Mouse (Mus musculus) neural tube, embryonic 15.5 days (tissue): Measurements from ENCODE around the gene Trappc3l. TPM values are rescaled to one million over a fixed set of nuclear protein-coding genes. Genes with fewer than 3 reads are reported as not detected.
A peak's percentile ranks its signal among the peaks of the same experiment; 100 is the strongest.
"Not testable (repeated sequence)": the region's sequence is repeated elsewhere in the genome, so short reads cannot be mapped to it uniquely, and the experiment has no call there.

Experiments
- ATAC-seq: fragments of 200-750 bp; cut with Nextera tagmentation; 2 replicates; pipeline ENCODE4 v1.8.0; 2017; ENCODE audit warnings: mild to moderate bottlenecking, moderate TSS enrichment, moderate library complexity; ENCODE audit not compliant: low FRiP score
- H3K27ac ChIP-seq: fragments of 300-500 bp; sonication (generic); replicated peaks from 2 replicates; pipeline ENCODE4 v1.5.1; 2015; ENCODE audit warnings: mild to moderate bottlenecking, inconsistent platforms
- H3K27me3 ChIP-seq: fragments of 300-500 bp; sonication (generic); replicated peaks from 2 replicates; pipeline ENCODE4 v1.6.1; 2015; ENCODE audit warnings: inconsistent platforms
- H3K36me3 ChIP-seq: fragments of 300-500 bp; sonication (generic); 2 replicates; pipeline ENCODE4 v1.6.1; 2015; ENCODE audit warnings: inconsistent platforms
- H3K4me1 ChIP-seq: fragments of 300-500 bp; sonication (generic); 2 replicates; pipeline ENCODE4 v1.6.1; 2015; ENCODE audit warnings: inconsistent platforms
- H3K4me2 ChIP-seq: fragments of 300-500 bp; sonication (generic); 2 replicates; pipeline ENCODE4 v1.6.1; 2015; ENCODE audit warnings: inconsistent platforms, mild to moderate bottlenecking, moderate library complexity
- H3K4me3 ChIP-seq: fragments of 300-500 bp; sonication (generic); replicated peaks from 2 replicates; pipeline ENCODE4 v1.5.1; 2015; ENCODE audit warnings: mild to moderate bottlenecking, inconsistent platforms
- H3K9ac ChIP-seq: fragments of 300-500 bp; sonication (generic); replicated peaks from 2 replicates; pipeline ENCODE4 v1.6.1; 2015; ENCODE audit warnings: mild to moderate bottlenecking, inconsistent platforms
- H3K9me3 ChIP-seq: fragments of 300-500 bp; sonication (generic); replicated peaks from 2 replicates; pipeline ENCODE4 v1.6.1; 2016; ENCODE audit warnings: inconsistent platforms
- WGBS: fragments of 180-500 bp; shearing (Covaris S2); methylation state at CpG from one replicate; pipeline ENCODE4 v1.1.7; 2015; ENCODE audit warnings: mixed read lengths; 5-methylcytosine and 5-hydroxymethylcytosine counted together
- polyA plus RNA-seq: library from polyadenylated mRNA; unstranded; fragments of >200 nt; fragmentation: Nextera tagmentation; extraction: Ambion mirVana; gene quantifications from 2 replicates; pipeline ENCODE4 v1.2.1, GENCODE M21; 2015

Gene Trappc3l
- polyA plus RNA-seq, result 0.42 and 0.91 TPM in 2 replicates

DNA sequence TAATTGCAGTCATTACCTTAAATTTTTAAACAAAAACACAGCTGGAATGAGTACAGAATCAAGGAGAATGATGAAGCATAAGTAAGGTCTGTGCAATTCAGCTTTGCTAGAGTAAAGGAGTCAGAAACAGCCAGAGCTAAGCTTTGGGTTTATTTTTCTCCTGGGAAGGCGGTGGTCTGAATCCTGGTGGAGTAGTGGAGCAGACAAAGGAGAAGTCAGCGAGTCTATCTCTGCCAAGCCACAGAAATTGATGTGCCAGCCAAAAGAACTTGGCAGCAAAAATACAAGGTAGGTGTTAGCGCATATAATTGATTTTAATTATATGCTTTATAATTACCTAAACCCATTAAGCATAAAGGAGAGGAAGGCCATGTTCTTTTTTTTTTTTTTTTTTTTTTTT lies at the start of gene Trappc3l:
Trappc3l (plus strand) TSS at position 197 of the 400 bp plus-strand sequence.
- 0 out of 2 replicates have a peak, but pooled peaks have one; percentile 14 for ATAC-seq
- Histone ChIP-seq H3K36me3 (no peaks in the 10 kb centered on the region), H3K9me3 (no peaks in the 10 kb centered on the region), H3K9ac (no peak within 1 kb of the TSS), H3K4me1 (peaks cover 7% of the 10 kb centered on the region; the same call in 1 of the 2 replicates), H3K4me3 (no peak within 1 kb of the TSS), H3K4me2 (peak within 1 kb of the TSS; percentile 37; the same call in 1 of the 2 replicates), H3K27ac (no peak within 1 kb of the TSS), H3K27me3 (no peaks in the 10 kb centered on the region)
- 53% methylated on average over 3 of the region's 3 CpGs for WGBS

DNA sequence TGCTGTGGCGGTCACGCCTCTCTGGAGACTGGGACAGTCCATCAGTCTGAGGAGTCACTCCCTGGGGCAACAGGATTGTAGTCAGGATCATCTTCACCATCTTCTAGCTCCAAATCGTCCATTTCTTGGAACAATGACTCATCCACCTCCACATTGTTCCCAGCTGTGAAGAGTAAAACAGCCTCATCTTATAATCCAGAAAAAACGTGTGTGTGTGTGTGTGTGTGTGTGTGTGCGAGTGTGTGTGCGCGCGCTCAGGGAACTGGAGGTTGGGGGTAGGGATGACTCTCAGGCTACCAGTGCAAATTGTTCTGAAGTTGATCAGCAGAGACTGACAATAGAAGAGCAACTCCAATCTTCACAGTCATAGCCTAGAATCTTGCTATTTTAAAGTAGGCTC lies 40.7 kb upstream of the Trappc3l start:
- not testable (repeated sequence) for H3K27me3 ChIP-seq, H3K27ac ChIP-seq, H3K9me3 ChIP-seq, H3K9ac ChIP-seq, H3K4me1 ChIP-seq, H3K4me2 ChIP-seq, H3K4me3 ChIP-seq, ATAC-seq
- H3K36me3 ChIP-seq, result peaks cover 79% of the 10 kb centered on the region
- 89% methylated on average over 6 of the region's 8 CpGs for WGBS

DNA sequence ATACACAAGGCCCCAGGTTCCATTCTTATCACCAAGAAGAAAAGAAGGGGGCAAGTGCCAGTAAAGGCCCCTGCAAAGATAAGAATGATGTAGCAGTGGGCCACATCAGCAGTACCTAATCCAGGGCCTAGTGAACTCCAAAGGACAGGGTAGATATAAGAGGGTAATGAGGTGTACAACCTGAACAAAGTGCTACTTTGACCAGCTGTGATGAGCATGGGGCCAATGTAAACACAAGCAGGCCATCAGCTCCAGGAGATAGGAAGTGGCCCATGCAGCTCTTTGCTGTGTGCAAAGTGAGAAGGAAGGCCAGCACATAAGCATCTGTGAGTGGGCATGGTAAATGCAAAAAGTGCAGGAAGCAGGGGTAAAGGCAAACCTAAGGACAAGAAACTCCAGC lies 39.0 kb upstream of the Trappc3l start:
- no peak overlapping the region for H3K4me2 ChIP-seq
- no peak overlapping the region for H3K27ac ChIP-seq
- no peak overlapping the region for H3K4me3 ChIP-seq
- no peaks in the 10 kb centered on the region for H3K4me1 ChIP-seq
- H3K36me3 ChIP-seq, result peaks cover 74% of the 10 kb centered on the region
- H3K9ac ChIP-seq, result no peak overlapping the region
- no peaks in the 10 kb centered on the region for H3K9me3 ChIP-seq
- ATAC-seq, result no peak
- no peaks in the 10 kb centered on the region for H3K27me3 ChIP-seq

- 94% methylated on average over 4 of the region's 4 CpGs for WGBS
- no peak overlapping the region for H3K9ac ChIP-seq
- H3K27ac ChIP-seq, result no peak overlapping the region
- H3K4me3 ChIP-seq, result no peak overlapping the region
- peaks cover 18% of the 10 kb centered on the region for H3K36me3 ChIP-seq
- no peak for ATAC-seq
- H3K4me2 ChIP-seq, result no peak overlapping the region
- H3K4me1 ChIP-seq, result peaks cover 9% of the 10 kb centered on the region; the same call in 1 of the 2 replicates
- no peaks in the 10 kb centered on the region for H3K9me3 ChIP-seq
- H3K27me3 ChIP-seq, result no peaks in the 10 kb centered on the region
These were observed 24.8 kb upstream of the Trappc3l start for GRCm38 (mm10) chr10:34012581-34012980.

- Histone ChIP-seq H3K36me3 (peaks cover 11% of the 10 kb centered on the region), H3K4me2 (no peak overlapping the region), H3K4me1 (peaks cover 15% of the 10 kb centered on the region), H3K9me3 (no peaks in the 10 kb centered on the region), H3K27me3 (no peaks in the 10 kb centered on the region), H3K4me3 (no peak overlapping the region), H3K9ac (no peak overlapping the region), H3K27ac (no peak overlapping the region)
- WGBS, result 93% methylated on average over 2 of the region's 2 CpGs
- no peak for ATAC-seq
These were observed 24.2 kb upstream of the Trappc3l start for GRCm38 (mm10) chr10:34013241-34013640.

GRCm38 (mm10) chr10:34018746-34019301 lies 18.6 kb upstream of the Trappc3l start:
- ATAC-seq, result peak; percentile 7; the same call in 1 of the 2 replicates
- H3K9ac ChIP-seq, result peak overlapping the region; percentile 85
- peak overlapping the region; percentile 93 for H3K27ac ChIP-seq
- H3K27me3 ChIP-seq, result no peaks in the 10 kb centered on the region
- H3K4me1 ChIP-seq, result peaks cover 21% of the 10 kb centered on the region
- under 1% methylated on average over 21 of the region's 21 CpGs for WGBS
- H3K9me3 ChIP-seq, result no peaks in the 10 kb centered on the region
- H3K36me3 ChIP-seq, result no peaks in the 10 kb centered on the region
- peak overlapping the region; percentile 85 for H3K4me3 ChIP-seq
- peak overlapping the region; percentile 66 for H3K4me2 ChIP-seq

DNA sequence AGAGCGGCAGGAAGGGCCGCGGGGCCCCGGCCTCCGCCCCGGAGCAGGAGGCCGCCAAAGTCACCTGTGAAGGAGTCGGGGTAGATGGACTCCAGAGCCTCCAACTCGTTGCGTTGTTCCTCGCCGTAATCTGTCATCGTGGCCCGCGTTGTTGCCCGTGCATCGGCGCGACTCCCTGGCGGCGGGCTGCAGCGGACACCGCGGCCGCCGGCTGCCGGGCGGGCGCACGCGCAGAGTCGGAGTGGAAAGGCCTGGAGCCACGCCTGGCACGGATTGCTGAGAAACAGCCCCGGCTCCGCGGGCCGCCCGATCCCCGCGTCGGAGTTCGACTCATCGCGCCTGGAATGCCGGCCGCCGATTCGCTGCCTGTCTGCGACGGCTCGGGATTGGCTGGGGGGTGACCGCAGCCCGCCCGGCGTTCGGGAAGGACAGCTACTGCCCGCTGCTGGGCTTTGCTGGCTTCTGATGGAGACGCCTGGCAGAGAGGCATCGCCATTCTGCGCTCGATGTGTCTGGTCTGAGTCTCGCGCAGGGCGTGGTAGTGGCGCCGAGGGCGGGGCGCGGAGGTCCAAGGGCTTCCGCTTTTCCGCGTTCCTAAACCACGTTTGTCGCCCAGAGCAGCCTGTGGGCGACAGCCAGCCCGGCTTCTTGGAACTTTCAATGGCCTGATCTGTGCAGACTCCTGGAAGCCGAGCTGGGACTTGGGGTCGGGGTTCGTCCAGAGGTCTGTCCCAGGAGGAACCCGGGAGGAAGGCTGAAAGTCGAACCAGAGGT lies 17.9 kb upstream of the Trappc3l start, which contains the start of gene Rwdd1:
Rwdd1 (minus strand) TSS at position 323 of the 774 bp plus-strand sequence.
- peak; percentile 100 for ATAC-seq
- under 1% methylated on average over 82 of the region's 82 CpGs for WGBS

GRCm38 (mm10) chr10:34030322-34030721 lies 7.1 kb upstream of the Trappc3l start:
- Histone ChIP-seq H3K4me3 (no peak overlapping the region), H3K36me3 (no peaks in the 10 kb centered on the region), H3K9ac (no peak overlapping the region), H3K9me3 (no peaks in the 10 kb centered on the region), H3K27me3 (no peaks in the 10 kb centered on the region), H3K27ac (no peak overlapping the region), H3K4me2 (no peak overlapping the region), H3K4me1 (peaks cover 5% of the 10 kb centered on the region; the same call in 1 of the 2 replicates)
- 87% methylated on average over 5 of the region's 5 CpGs for WGBS
- ATAC-seq, result no peak

More for the DNA sequence above, 17.9 kb upstream of the Trappc3l start, which contains the start of gene Rwdd1:
- Histone ChIP-seq H3K4me3 (peak within 1 kb of the TSS; percentile 85), H3K4me1 (peaks cover 21% of the 10 kb centered on the region), H3K9ac (peak within 1 kb of the TSS; percentile 85), H3K36me3 (no peaks in the 10 kb centered on the region), H3K4me2 (peak within 1 kb of the TSS; percentile 66), H3K27ac (peak within 1 kb of the TSS; percentile 93), H3K9me3 (no peaks in the 10 kb centered on the region), H3K27me3 (no peaks in the 10 kb centered on the region)

DNA sequence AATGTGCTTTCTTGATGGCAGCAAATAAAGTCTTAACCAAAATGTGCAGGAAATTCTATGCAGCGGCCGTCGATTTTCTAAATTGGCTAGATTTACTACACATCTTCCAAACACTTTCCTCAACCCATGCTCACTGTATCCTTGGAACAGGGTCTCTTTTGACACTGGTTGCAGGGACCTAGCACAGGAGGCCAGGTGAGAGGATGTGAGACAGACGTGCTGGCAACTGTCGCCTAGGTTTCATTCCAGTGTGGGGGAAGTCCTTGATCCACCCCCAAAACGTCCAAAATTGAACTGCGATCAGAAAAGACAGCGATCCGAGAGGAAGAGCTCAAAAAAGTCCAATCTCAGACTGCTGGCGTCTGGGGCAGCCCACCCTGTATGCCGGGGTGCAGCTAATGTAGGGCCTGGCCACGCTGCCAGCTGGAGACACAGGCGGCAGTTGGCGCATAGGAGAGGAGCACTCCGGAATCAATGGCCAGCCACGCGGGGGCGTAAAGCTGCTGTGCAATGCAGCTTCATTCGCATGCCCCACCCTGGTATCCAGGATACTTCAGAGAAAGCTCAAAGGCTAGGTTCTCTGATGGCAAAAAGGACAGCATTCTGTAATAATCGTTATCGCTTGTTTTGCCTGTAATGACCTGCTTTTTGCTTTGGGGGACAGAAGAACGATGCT lies 3.6 kb upstream of the Trappc3l start:
- Histone ChIP-seq H3K36me3 (no peaks in the 10 kb centered on the region), H3K27me3 (no peaks in the 10 kb centered on the region), H3K4me2 (peak overlapping the region; percentile 46), H3K4me3 (peak overlapping the region; percentile 7; the same call in 1 of the 2 replicates), H3K4me1 (peaks cover 7% of the 10 kb centered on the region; the same call in 1 of the 2 replicates), H3K9me3 (no peaks in the 10 kb centered on the region), H3K9ac (no peak overlapping the region), H3K27ac (no peak overlapping the region)
- ATAC-seq, result peak; percentile 92
- 19% methylated on average over 22 of the region's 22 CpGs for WGBS

GRCm38 (mm10) chr10:34036587-34036986 lies 810 bp upstream of the Trappc3l start:
- no peaks in the 10 kb centered on the region for H3K36me3 ChIP-seq
- no peak overlapping the region for H3K27ac ChIP-seq
- no peaks in the 10 kb centered on the region for H3K9me3 ChIP-seq
- peaks cover 7% of the 10 kb centered on the region; the same call in 1 of the 2 replicates for H3K4me1 ChIP-seq
- no peak overlapping the region for H3K9ac ChIP-seq
- H3K27me3 ChIP-seq, result no peaks in the 10 kb centered on the region
- no peak overlapping the region for H3K4me3 ChIP-seq
- 11% methylated on average over 5 of the region's 5 CpGs for WGBS
- peak; percentile 92 for ATAC-seq
- H3K4me2 ChIP-seq, result peak overlapping the region; percentile 37; the same call in 1 of the 2 replicates

DNA sequence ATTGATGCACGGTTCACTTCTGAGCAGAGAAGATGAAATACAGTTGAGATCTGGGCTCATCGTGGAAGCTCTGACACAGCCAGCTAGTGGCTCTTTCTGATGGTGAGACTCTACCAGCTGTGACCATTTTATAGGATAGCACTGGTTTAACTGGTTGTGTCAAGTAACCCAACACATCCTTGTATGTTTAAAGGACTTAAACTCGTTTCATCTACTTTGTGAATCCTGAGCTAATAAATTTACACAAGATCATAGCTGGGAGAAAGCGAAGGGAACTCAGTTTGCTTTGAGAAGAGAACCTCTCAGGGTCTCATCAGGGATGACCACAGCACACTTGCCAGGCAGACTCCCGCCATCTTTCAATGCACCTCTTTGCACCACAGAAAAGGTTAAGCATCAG lies 6.8 kb downstream of the Trappc3l start, which contains the start of gene Calhm4:
Calhm4 (minus strand) TSS at position 101 of the 400 bp plus-strand sequence.
- no peak within 1 kb of the TSS for H3K4me3 ChIP-seq
- H3K9ac ChIP-seq, result no peak within 1 kb of the TSS
- ATAC-seq, result no peak
- H3K27me3 ChIP-seq, result no peaks in the 10 kb centered on the region
- 83% methylated on average over 5 of the region's 5 CpGs for WGBS
- H3K27ac ChIP-seq, result no peak within 1 kb of the TSS
- no peak within 1 kb of the TSS for H3K4me2 ChIP-seq
- H3K4me1 ChIP-seq, result no peaks in the 10 kb centered on the region
- no peaks in the 10 kb centered on the region for H3K36me3 ChIP-seq
- no peaks in the 10 kb centered on the region for H3K9me3 ChIP-seq
